Mouse (Mus musculus) splenic B cell, adult 2 months (primary cell): Measurements from ENCODE around the gene Prr12.
"Not testable (repeated sequence)": the region's sequence is repeated elsewhere in the genome, so short reads cannot be mapped to it uniquely, and the experiment has no call there.

Experiments
- DNase-seq: peaks from one replicate; pipeline ENCODE4 v3.0.0-alpha.2; 2011; ENCODE audit warnings: low read depth, low spot score
- H3K27me3 ChIP-seq: 2 replicates; pipeline ENCODE4 v1.6.1; 2012; ENCODE audit warnings: mild to moderate bottlenecking, low read length, moderate library complexity, mixed read lengths; ENCODE audit not compliant: control insufficient read depth, poor library complexity, insufficient read depth, severe bottlenecking
- H3K36me3 ChIP-seq: 2 replicates; pipeline ENCODE4 v1.6.1; 2012; ENCODE audit warnings: mild to moderate bottlenecking, low read length, moderate library complexity, mixed read lengths; ENCODE audit not compliant: control insufficient read depth, poor library complexity, insufficient read depth, severe bottlenecking

The Prr12 gene

GRCm38 (mm10) chr7:45028351-45028750 lies 24.3 kb downstream of the Prr12 start:
- Histone ChIP-seq H3K36me3 (peaks cover 9% of the 10 kb centered on the region), H3K27me3 (no peaks in the 10 kb centered on the region)
- no peak for DNase-seq

- Histone ChIP-seq H3K27me3 (no peaks in the 10 kb centered on the region), H3K36me3 (peaks cover 8% of the 10 kb centered on the region)
- DNase-seq = no peak
Measured at GRCm38 (mm10) chr7:45027761-45028160, 24.9 kb downstream of the Prr12 start.

GRCm38 (mm10) chr7:45026256-45026655 lies 26.4 kb downstream of the Prr12 start:
- no peaks in the 10 kb centered on the region for H3K27me3 ChIP-seq
- no peak for DNase-seq
- peaks cover 5% of the 10 kb centered on the region for H3K36me3 ChIP-seq

GRCm38 (mm10) chr7:45025601-45026220 lies 27.0 kb downstream of the Prr12 start:
- H3K36me3 ChIP-seq = no peaks in the 10 kb centered on the region
- H3K27me3 ChIP-seq = no peaks in the 10 kb centered on the region
- no peak for DNase-seq

- Histone ChIP-seq H3K27me3 (no peaks in the 10 kb centered on the region), H3K36me3 (no peaks in the 10 kb centered on the region)
- DNase-seq = no peak
Measured at GRCm38 (mm10) chr7:45024281-45025248, 28.1 kb downstream of the Prr12 start.

- not testable (repeated sequence) for H3K27me3 ChIP-seq, H3K36me3 ChIP-seq
- DNase-seq = peak; percentile 52
Measured at GRCm38 (mm10) chr7:45023711-45024110, 29.0 kb downstream of the Prr12 start.

- H3K27me3 ChIP-seq = no peaks in the 10 kb centered on the region
- no peak for DNase-seq
- H3K36me3 ChIP-seq = no peaks in the 10 kb centered on the region
Measured at GRCm38 (mm10) chr7:45020225-45020624, 32.5 kb downstream of the Prr12 start.

GRCm38 (mm10) chr7:45019031-45019571 lies 33.6 kb downstream of the Prr12 start:
- Histone ChIP-seq H3K36me3 (no peaks in the 10 kb centered on the region), H3K27me3 (no peaks in the 10 kb centered on the region)
- no peak for DNase-seq

- Histone ChIP-seq H3K27me3 (no peaks in the 10 kb centered on the region), H3K36me3 (no peaks in the 10 kb centered on the region)
- peak; percentile 99 for DNase-seq
Measured at GRCm38 (mm10) chr7:45017242-45018061, 35.2 kb downstream of the Prr12 start, which contains the start of gene Rras. Gene Rras, plus strand, starts transcription at chr7:45017961.

- no peaks in the 10 kb centered on the region for H3K27me3 ChIP-seq
- no peak for DNase-seq
- H3K36me3 ChIP-seq = peaks cover 2% of the 10 kb centered on the region; the same call in 1 of the 2 replicates
Measured at GRCm38 (mm10) chr7:45016761-45017160, 35.9 kb downstream of the Prr12 start.

GRCm38 (mm10) chr7:45015957-45016612 lies 36.6 kb downstream of the Prr12 start, which contains the start of gene Scaf1:
Gene Scaf1, minus strand, starts transcription at chr7:45016363.
- Histone ChIP-seq H3K36me3 (peaks cover 2% of the 10 kb centered on the region; the same call in 1 of the 2 replicates), H3K27me3 (no peaks in the 10 kb centered on the region)
- DNase-seq = peak; percentile 99

- H3K27me3 ChIP-seq = no peaks in the 10 kb centered on the region
- peaks cover 2% of the 10 kb centered on the region; the same call in 1 of the 2 replicates for H3K36me3 ChIP-seq
- DNase-seq = no peak
Measured at GRCm38 (mm10) chr7:45015344-45015956, 37.2 kb downstream of the Prr12 start.

- DNase-seq = no peak
- no peaks in the 10 kb centered on the region for H3K27me3 ChIP-seq
- H3K36me3 ChIP-seq = peaks cover 2% of the 10 kb centered on the region; the same call in 1 of the 2 replicates
Measured at GRCm38 (mm10) chr7:45014096-45014451, 38.6 kb downstream of the Prr12 start.
